Mouse (Mus musculus) E14TG2a.4 (cell line): ENCODE data around the gene Mrps34.

Source experiments
- CTCF ChIP-seq: conservative IDR thresholded peaks from 2 replicates; pipeline ENCODE4 v1.5.1; 2014; ENCODE audit warnings: low read length
- NANOG ChIP-seq: IDR thresholded peaks from 2 replicates; pipeline ENCODE4 v1.6.1; 2014; ENCODE audit warnings: borderline replicate concordance, low read length, mixed read lengths

DNA sequence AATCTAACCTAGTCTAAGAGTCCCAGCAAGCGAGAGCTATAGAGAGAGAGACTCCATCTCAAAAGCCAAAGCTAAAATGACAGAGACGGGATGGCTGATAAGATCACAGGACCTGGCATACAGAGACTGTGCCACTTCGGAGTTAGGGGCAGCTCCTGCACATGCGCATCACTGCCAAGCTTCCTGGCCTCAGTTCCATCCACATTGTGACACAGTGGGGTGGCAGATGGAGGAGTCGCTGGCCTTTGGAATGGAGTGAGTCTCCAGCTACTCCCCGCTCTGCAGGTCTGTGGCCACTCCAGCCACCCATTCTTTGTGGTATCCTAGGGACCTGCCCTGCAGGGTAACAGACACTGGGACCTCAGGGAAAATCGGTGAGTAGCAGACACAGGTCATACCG is 29.1 kb upstream of the Mrps34 start, which contains the start of gene Igfals:
- TF ChIP-seq CTCF (no peak), NANOG (no peak)
